12 mouse cellular contexts compared by ENCODE assay signal in genomic region chr17:5839549-5840240, GRCm38 (mm10). TPM values are rescaled to one million over a fixed set of nuclear protein-coding genes. Genes with fewer than 3 reads are reported as not detected.
DNase-seq lines count a peak whose midpoint lies in the region; ATAC-seq and TF ChIP-seq lines count a peak whose summit lies in the region.
"Had no signal": no experiment of that assay in that cellular context is flagged by ENCODE, and none has a peak within 500 bp of the region (broad histone marks: within the 10 kb centered on the region; RNA-seq: fewer than 3 reads in every experiment).

No protein-coding gene starts in this region.

- peak overlapping the region; percentile 99 for H3K27ac ChIP-seq in forebrain, embryonic 10.5 days
- H3K27ac ChIP-seq in forebrain, embryonic 11.5 days (ENCODE audit: low read depth, low read length): no peak overlapping the region
- 0 out of 2 replicates have a peak overlapping the region, but pooled peaks have one; percentile 18 for H3K27ac ChIP-seq in lung, embryonic 14.5 days (ENCODE audit: low read depth)
- peak overlapping the region; percentile 82 for H3K27ac ChIP-seq in embryonic fibroblast, embryonic 13.5 days (ENCODE audit: insufficient read depth, low read length)
- H3K27ac ChIP-seq in macrophage: peak overlapping the region; percentile 71; the same call in 1 of the 2 replicates

- no peaks in the 10 kb centered on the region for H3K27me3 ChIP-seq in forebrain, embryonic 10.5 days (ENCODE audit: poor library complexity, severe bottlenecking)
- H3K27me3 ChIP-seq in forebrain, embryonic 11.5 days (ENCODE audit: control insufficient read depth, insufficient read depth, low read length): no peaks in the 10 kb centered on the region
- no peaks in the 10 kb centered on the region for H3K27me3 ChIP-seq in lung, embryonic 14.5 days (ENCODE audit: insufficient read depth, low read length)
- H3K27me3 ChIP-seq: embryonic facial prominence, embryonic 15.5 days; midbrain, embryonic 12.5 days had no signal

- no peaks in the 10 kb centered on the region for H3K36me3 ChIP-seq in forebrain, embryonic 10.5 days (replicated peaks)
- H3K36me3 ChIP-seq in forebrain, embryonic 11.5 days (ENCODE audit: control insufficient read depth, insufficient read depth, low read length): no peaks in the 10 kb centered on the region
- no peaks in the 10 kb centered on the region for H3K36me3 ChIP-seq in lung, embryonic 14.5 days (ENCODE audit: insufficient read depth)
- H3K36me3 ChIP-seq in macrophage (ENCODE audit: inconsistent target): no peaks in the 10 kb centered on the region
- H3K36me3 ChIP-seq: embryonic facial prominence, embryonic 15.5 days; midbrain, embryonic 12.5 days had no signal

- H3K79me2 ChIP-seq in macrophage (ENCODE audit: inconsistent target): peaks cover 46% of the 10 kb centered on the region

- no peak for TF ChIP-seq CTCF in lung, embryonic 14.5 days (IDR thresholded peaks at IDR 0.05; ENCODE audit: low read depth)
- no peak for TF ChIP-seq CTCF in embryonic fibroblast, embryonic 13.5 days (IDR thresholded peaks at IDR 0.05; ENCODE audit: borderline replicate concordance, insufficient read depth, low read length)

- H3K4me1 ChIP-seq in forebrain, embryonic 10.5 days: peaks cover 34% of the 10 kb centered on the region
- no peaks in the 10 kb centered on the region; the same call in 1 of the 2 replicates for H3K4me1 ChIP-seq in forebrain, embryonic 11.5 days (replicated peaks; ENCODE audit: control insufficient read depth, insufficient read depth, low read length)
- peaks cover 9% of the 10 kb centered on the region for H3K4me1 ChIP-seq in lung, embryonic 14.5 days (ENCODE audit: insufficient read depth)
- peaks cover 5% of the 10 kb centered on the region; the same call in 1 of the 2 replicates for H3K4me1 ChIP-seq in embryonic fibroblast, embryonic 13.5 days (ENCODE audit: control insufficient read depth, insufficient read depth, low read length)

- H3K4me3 ChIP-seq in forebrain, embryonic 10.5 days: no peak overlapping the region
- no peak overlapping the region for H3K4me3 ChIP-seq in forebrain, embryonic 11.5 days (ENCODE audit: low read depth, low read length)
- H3K4me3 ChIP-seq in lung, embryonic 14.5 days (ENCODE audit: low read depth, low read length): 0 out of 2 replicates have a peak overlapping the region, but pooled peaks have one; percentile 87
- no peak overlapping the region for H3K4me3 ChIP-seq in embryonic fibroblast, embryonic 13.5 days (ENCODE audit: insufficient read depth, low read length)
- H3K4me3 ChIP-seq in macrophage (ENCODE audit: inconsistent target): 0 out of 2 replicates have a peak overlapping the region, but pooled peaks have one; percentile 51

- no peak overlapping the region; the same call in 1 of the 2 replicates for H3K4me2 ChIP-seq in forebrain, embryonic 11.5 days (ENCODE audit: low read depth, low read length, severe bottlenecking)
- H3K4me2 ChIP-seq in lung, embryonic 14.5 days: peak overlapping the region; percentile 80

- H3K9me3 ChIP-seq in forebrain, embryonic 10.5 days: no peaks in the 10 kb centered on the region
- no peaks in the 10 kb centered on the region for H3K9me3 ChIP-seq in forebrain, embryonic 11.5 days (ENCODE audit: control insufficient read depth, low read length)
- H3K9me3 ChIP-seq in lung, embryonic 14.5 days (ENCODE audit: low read depth, low read length): no peaks in the 10 kb centered on the region
- H3K9me3 ChIP-seq: embryonic facial prominence, embryonic 15.5 days; midbrain, embryonic 12.5 days had no signal

- no peak for TF ChIP-seq POLR2A in embryonic fibroblast, embryonic 13.5 days (IDR thresholded peaks at IDR 0.05; ENCODE audit: low read depth, low read length)

- H3K9ac ChIP-seq in forebrain, embryonic 11.5 days (ENCODE audit: low read length): no peak overlapping the region
- no peak overlapping the region for H3K9ac ChIP-seq in lung, embryonic 14.5 days

- no peak for DNase-seq in forebrain, embryonic 10.5 days (ENCODE audit: extremely low spot score, low spot score)
- no peak for DNase-seq in forebrain, embryonic 11.5 days (ENCODE audit: low spot score)
- DNase-seq in lung, embryonic 14.5 days: peak; percentile 36
- no peak for DNase-seq in lung, adult 18-20 months
- no peak for DNase-seq in layer of hippocampus, postnatal 14 days (ENCODE audit: low spot score in 2 of 2)
- DNase-seq in urinary bladder, postnatal 14 days (ENCODE audit: low spot score): no peak
- DNase-seq: gastrocnemius, postnatal 14 days; thymus, postnatal 4 days had no signal

- WGBS in forebrain, embryonic 10.5 days: 89% methylated on average over 5 of the region's 5 CpGs
- 81% methylated on average over 5 of the region's 5 CpGs for WGBS in forebrain, embryonic 11.5 days
- WGBS in lung, embryonic 14.5 days: 63% methylated on average over 5 of the region's 5 CpGs
- WGBS in macrophage (ENCODE audit: missing documents): 80% methylated on average over 5 of the region's 5 CpGs

- no peak for ATAC-seq in forebrain, embryonic 11.5 days (replicated peaks; ENCODE audit: low FRiP score)
- ATAC-seq in lung, embryonic 14.5 days (ENCODE audit: insufficient read depth): no peak

RNA-seq across cellular contexts. Expression of gene Snx9, which starts 1.4 kb away (rescaled TPM):
- polyA plus RNA-seq in forebrain, embryonic 10.5 days (2016; fragmentation: Nextera tagmentation; extraction: Ambion mirVana): 12.9 and 14.8 TPM in 2 replicates
- 19.0 and 19.6 TPM in 2 replicates for polyA plus RNA-seq in forebrain, embryonic 11.5 days (2014; fragmentation: Nextera tagmentation; extraction: Ambion mirVana)
- polyA plus RNA-seq in lung, embryonic 14.5 days (2014; fragmentation: Nextera tagmentation; extraction: Ambion mirVana): 37.0 and 38.8 TPM in 2 replicates
- polyA plus RNA-seq in embryonic fibroblast, embryonic 13.5 days (2011; ENCODE audit: insufficient read length, low read depth, missing spikeins): 89.9 and 109 TPM in 2 replicates
- 100 to 1,000 TPM in 4 of 26 experiments, 10 to 100 TPM in 22; 41.9 to 208 (median 75.3) TPM for total RNA-seq in macrophage (2018; cell fraction: chromatin; rRNA removed)
- total RNA-seq in macrophage (2018; cell fraction: cytosol; rRNA removed): 100 to 1,000 TPM in 12 of 26 experiments, 10 to 100 TPM in 14; 50.3 to 124 (median 79.9) TPM
- 10 to 100 TPM; 41.7 to 89.2 (median 65.9) TPM for total RNA-seq in macrophage (2018; cell fraction: nucleus; rRNA removed)
- 68.0 to 101 TPM (median 94.1 TPM) in 3 replicates for polyA plus RNA-seq in macrophage (2018)
- 10 to 100 TPM; 13.4 to 13.7 TPM for total RNA-seq in layer of hippocampus, postnatal 14 days (2021)

Comparison
In these comparisons a context has a peak if more than half of its experiments do, and no peak if none do; other contexts are left out.
1. H3K4me3 ChIP-seq: peak in lung, embryonic 14.5 days (single experiment) and macrophage (single experiment); none in forebrain, embryonic 10.5 days (single experiment), forebrain, embryonic 11.5 days (single experiment) and embryonic fibroblast, embryonic 13.5 days (single experiment).